Mouse (Mus musculus): Measurements from ENCODE around the gene Txnrd2.
A peak's percentile ranks its signal among the peaks of the same experiment; 100 is the strongest.

Gene Txnrd2

GRCm38 (mm10) chr16:18418756-18419602 lies 7.2 kb upstream of the Txnrd2 start:
- DNase-seq: no peak

DNA sequence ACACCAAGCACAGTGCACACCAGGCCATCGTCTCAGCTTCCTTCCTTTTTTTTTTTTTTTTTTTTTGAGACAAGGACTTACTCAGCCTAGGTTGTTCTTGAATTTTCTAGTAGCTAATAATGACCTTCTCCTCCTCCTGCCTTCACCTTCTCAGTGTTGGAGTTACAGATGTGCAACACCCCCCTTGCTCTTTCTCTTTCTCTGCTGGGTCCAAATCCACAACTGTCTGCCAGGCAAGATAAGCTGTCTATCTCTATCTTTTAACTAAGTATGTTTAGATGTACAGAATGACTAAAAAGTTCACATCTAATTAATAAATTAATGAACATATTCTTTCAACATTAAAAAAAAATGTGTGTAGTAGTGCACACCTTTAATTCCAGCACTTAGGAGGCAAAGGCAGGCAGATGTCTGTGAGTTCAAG lies 6.6 kb upstream of the Txnrd2 start:
- no peak for DNase-seq

GRCm38 (mm10) chr16:18420571-18420970 lies 5.6 kb upstream of the Txnrd2 start:
- DNase-seq: no peak

DNA sequence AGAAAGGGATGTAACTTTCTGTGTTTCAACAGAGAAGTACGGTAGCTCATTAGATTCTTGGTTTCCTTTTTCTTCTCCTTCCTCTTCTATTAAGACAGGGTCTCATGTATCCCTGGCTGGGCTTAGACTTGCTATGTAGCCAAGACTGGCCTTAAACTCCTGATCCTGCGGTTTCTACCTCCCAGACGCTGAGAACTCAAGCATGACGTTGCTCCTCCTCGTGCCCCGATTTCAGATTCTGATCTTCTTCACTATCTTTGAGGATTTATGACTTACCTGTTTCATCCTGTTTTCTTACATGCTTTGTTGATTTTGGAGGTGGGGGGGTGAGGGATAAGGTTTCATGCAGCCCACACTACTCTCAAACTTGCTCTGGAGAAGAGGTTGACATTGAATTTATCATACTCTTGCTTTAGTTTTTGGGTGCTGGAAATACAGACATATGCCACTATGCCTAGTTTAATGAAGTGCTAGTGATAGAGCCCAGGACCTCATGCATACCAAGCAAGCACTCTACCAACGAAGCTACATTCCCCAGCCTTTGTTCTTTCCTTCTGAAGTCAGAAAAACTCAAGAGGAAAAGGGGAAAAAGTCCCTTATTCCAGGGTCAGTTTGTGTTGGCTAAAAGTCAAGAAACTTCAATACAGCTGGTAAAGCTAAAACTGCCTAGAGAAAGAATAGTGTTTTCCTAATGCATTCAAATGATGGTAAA lies 2.8 kb upstream of the Txnrd2 start:
- no peak for DNase-seq

- DNase-seq: no peak
Observed at GRCm38 (mm10) chr16:18423915-18424265, 2.3 kb upstream of the Txnrd2 start.

DNA sequence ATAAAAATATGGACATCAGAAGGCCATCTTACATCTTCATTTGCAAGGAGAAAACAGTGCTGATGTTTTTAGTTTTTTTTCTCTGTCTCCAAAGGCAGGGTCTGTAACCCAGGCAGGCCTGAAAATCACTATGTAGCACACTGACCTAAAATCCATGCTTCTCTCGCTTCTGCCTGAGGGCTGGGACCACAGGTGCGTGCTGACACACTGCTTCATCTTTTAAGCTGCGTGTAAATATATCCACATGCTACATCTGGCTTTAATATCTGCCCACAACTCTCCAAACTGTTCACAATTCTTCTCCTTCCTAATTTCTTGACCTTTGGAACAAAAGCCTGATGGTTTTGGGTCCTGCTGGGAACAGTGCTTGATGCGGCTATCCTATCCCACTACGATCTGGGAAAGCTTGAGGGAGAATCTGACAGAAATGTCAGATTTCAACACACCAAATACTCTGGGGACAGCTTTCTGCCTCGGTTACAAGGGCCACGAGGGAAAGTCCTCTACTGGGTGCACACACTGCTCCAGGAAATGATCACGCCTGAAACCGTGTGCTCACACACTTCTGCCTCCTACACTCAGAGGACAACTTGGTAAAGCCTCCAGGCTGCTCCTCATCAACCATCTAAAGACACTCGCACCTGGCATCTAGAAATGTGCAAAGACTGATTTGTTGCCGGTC lies 1.7 kb upstream of the Txnrd2 start:
- peak; percentile 47 for DNase-seq

DNA sequence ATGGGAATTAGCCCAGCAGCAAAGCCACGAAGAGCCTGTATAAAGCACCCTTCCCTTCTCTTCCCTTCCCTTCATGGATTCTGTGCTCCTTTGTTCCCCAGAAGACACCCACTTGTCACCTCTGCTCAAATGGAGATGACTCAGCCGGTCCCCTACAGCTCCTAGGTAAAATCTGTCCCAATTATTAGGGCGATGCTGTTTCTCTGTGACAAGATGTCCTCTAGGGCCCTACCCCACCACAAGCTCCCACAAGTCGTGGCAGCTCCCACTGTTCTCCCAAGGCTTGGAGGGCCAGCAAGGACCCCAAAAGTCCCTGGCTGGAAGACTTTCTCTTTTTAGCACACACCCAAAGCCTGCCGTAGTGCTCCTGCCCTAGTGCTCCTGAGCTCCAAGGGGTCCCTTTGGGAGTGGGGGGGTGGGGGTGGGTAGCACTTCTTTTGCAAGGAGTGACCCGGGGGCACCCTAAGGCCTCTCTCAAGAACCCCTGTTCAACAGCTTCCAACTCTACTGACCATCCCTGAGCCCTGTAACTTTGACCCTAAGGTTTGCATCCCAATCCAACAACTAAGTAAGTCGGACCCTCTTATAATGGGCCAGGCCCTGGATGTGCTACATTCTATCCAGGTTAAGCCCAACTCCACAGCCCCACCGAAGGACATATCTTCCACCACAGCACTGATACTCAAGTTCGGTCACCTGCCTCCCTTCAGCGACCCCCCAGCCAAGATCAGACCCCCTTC lies 539 bp upstream of the Txnrd2 start:
- DNase-seq: no peak

GRCm38 (mm10) chr16:18426802-18427280 lies 657 bp downstream of the Txnrd2 start, which contains the start of gene Comt:
TSS of gene Comt (minus strand) at chr16:18426852.
- DNase-seq: no peak

- no peak for DNase-seq
Observed at GRCm38 (mm10) chr16:18428011-18428515, 1.9 kb downstream of the Txnrd2 start.

- DNase-seq: no peak
Observed at GRCm38 (mm10) chr16:18428516-18429042, 2.4 kb downstream of the Txnrd2 start.

DNA sequence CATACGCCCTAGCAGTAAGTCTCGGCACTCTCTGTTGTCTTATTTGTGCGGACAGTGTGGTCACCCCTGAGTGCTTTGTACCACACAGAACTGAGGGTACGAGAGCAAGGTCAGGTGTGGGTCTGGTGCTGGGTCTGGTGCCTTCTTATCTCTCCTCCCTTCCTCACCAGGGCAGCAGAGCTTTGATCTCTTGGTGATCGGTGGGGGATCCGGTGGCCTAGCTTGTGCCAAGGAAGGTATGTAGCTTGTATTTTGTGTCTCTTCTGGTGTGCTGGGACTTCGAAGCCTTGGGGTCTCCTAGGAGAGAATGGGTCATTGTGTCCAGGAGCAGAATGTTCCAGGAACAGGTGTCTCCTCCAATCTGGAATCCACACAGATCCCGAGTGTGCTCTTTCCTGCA lies 3.5 kb downstream of the Txnrd2 start:
- DNase-seq: no peak

DNA sequence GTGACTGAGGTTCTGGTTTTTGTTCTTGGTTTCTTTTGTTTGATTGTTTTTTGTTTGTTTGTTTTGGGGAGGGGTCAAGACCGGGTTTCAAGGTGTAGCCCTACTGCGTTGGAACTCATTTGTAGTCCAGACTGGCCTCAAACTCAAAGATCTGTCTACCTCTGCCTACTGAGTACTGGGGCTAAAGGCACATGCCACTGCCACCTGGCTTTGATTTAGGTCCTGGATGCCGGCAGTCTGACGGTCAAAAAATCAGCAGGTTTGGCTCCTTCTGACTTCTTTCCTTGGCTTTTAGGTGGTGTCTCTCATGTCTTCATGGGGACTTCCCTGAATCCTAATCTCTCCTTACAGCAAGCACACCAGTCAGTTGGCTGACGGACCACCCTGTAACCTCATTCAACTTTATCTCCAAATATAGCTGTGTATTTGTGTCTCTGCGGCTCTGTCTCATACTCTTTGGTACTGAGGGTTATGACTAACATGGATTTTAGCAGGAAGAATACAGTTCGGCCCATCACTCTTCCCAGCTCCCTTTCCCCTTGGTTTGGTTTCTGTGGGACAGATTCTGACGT lies 4.5 kb downstream of the Txnrd2 start:
- peak; percentile 25 for DNase-seq

DNA sequence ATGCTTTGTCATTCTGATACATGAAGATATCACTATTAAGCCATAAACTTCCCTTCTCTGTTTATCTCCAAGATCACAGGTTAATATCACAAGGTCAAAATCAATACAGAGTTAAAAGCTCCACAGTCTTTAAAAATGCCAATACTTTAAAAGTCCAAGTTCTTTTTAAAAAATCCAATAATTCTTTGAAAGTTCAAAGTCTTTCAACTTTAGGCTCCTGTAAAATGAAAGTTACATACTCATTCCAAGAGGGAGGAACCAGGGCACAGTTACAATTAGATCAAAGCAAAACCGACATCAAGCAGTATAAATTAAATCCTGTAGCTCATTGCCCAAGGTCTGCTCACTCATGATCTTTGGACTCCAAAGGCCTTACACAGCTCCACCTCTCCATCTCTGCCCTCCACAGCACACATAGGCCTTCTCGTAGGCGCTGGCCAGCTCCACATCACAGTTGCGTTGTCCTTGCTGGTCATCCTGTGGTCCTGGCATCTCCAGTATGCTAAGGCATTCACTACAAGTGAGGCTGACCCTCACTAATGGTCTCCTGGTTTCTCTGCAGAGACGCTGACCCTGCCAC lies 7.2 kb downstream of the Txnrd2 start:
- no peak for DNase-seq

- DNase-seq: no peak
Observed at GRCm38 (mm10) chr16:18436128-18436527, 9.9 kb downstream of the Txnrd2 start.

GRCm38 (mm10) chr16:18443385-18443841 lies 17.2 kb downstream of the Txnrd2 start:
- peak; percentile 91 for DNase-seq

DNA sequence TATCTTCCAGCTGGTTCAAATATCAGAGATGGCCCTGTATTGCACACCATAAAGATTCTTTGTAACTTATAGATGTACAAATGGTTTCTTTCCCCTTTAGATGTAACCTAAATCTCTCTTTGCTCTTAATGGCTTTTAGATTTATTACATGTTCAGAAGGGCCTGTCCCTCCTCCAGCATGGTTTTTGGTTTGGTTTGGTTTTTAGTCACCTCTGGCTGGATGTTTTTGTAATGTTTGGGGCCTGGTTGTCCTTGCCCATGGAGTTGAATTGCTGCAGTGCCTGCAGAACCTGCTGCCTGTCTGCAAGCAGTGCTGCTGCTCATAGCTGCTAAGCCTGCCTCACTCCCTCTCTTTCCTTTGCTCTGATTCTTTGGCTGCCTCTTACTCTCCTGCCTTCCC lies 21.1 kb downstream of the Txnrd2 start:
- no peak for DNase-seq

GRCm38 (mm10) chr16:18448104-18448503 lies 21.9 kb downstream of the Txnrd2 start:
- DNase-seq: no peak

GRCm38 (mm10) chr16:18449005-18449404 lies 22.8 kb downstream of the Txnrd2 start:
- no peak for DNase-seq

DNA sequence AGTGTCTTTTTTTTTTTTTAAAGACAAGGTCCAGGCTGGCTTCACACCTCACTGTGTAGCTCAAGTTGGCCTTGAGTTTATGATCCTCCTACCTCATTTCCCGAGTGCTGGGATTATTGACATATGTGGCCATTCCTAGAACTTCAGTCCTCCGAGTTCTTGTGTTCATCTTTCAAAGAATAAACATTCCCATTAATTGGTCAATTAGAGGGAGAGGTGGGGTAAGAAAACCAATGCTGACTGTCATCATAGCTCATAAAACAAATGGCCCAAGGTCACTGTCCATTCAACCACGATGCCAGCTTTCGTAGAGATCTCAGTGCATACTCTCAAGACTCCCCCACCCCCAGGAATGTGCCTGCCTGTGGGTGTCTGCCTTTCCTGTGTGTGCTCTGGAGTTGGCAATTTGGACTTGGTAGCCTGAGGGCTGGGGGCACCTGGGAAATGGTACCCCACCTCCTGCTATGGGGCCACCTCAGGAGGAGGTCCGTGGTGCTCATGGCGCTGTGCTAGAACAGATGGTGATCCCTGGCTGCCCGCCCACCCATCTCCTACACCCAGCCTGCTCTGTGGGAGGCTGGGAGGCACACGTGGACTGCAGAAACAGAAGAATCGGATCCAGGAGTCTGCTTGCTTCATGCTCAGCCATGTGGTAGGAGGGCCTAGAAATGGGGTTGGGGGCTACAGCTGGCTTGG lies 25.4 kb downstream of the Txnrd2 start:
- DNase-seq: no peak

GRCm38 (mm10) chr16:18452361-18452862 lies 26.2 kb downstream of the Txnrd2 start:
- DNase-seq: no peak

DNA sequence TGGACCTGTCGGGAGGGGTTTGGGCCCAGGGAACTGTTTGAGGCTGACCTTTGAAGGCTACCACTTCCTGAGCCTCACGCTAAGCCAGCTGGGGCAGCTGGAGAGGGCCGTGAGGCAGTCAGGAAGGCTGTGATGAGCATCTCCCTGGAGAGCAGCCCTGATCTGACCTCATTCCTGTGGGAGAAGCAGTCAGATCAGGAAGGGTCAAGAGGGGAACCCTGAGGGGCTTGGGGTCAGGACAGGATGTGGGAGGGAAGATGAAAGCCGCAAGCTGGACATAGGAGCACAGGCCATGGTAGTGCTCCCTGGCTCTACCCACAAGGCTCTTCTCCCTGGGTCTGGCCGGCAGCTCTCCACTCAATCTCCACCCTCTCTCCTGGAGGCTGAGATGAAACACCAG lies 27.7 kb downstream of the Txnrd2 start:
- peak; percentile 32 for DNase-seq

All from embryo, embryonic 11 days (tissue).